Mouse (Mus musculus) erythroblast, embryonic 14.5 days (primary cell): ENCODE data around the gene Gm10337. TPM values are rescaled to one million over a fixed set of nuclear protein-coding genes. Genes with fewer than 3 reads are reported as not detected.

Experiments
- H3K27me3 ChIP-seq: 2 replicates; pipeline ENCODE4 v1.6.1; 2012; ENCODE audit warnings: inconsistent platforms; ENCODE audit not compliant: control insufficient read depth
- H3K36me3 ChIP-seq: 2 replicates; pipeline ENCODE4 v1.6.1; 2012; ENCODE audit warnings: mild to moderate bottlenecking, inconsistent platforms; ENCODE audit not compliant: control insufficient read depth
- H3K4me1 ChIP-seq: 2 replicates; pipeline ENCODE4 v1.6.1; 2012; ENCODE audit warnings: inconsistent platforms; ENCODE audit not compliant: control insufficient read depth
- H3K4me3 ChIP-seq: replicated peaks from 2 replicates; pipeline ENCODE3; 2012; ENCODE audit warnings: moderate library complexity, mild to moderate bottlenecking, inconsistent platforms
- H3K9me3 ChIP-seq: 2 replicates; pipeline ENCODE4 v1.6.1; 2012; ENCODE audit warnings: low read length, inconsistent platforms, mixed read lengths; ENCODE audit not compliant: control insufficient read depth
- GATA1 ChIP-seq: IDR thresholded peaks from 2 replicates; pipeline ENCODE4 v1.6.1; 2012; ENCODE audit warnings: low read length, inconsistent platforms, mixed read lengths
- TAL1 ChIP-seq: IDR thresholded peaks from 3 replicates; pipeline ENCODE4 v1.6.1; 2012; ENCODE audit warnings: low read length, inconsistent platforms, mixed read lengths
- polyA plus RNA-seq: library from polyadenylated mRNA; stranded (reverse); fragments of >175 nt; gene quantifications from 2 replicates; pipeline ENCODE4 v1.2.3, GENCODE M21; 2012

The Gm10337 gene
- polyA plus RNA-seq, 1 experiment: not detected

DNA sequence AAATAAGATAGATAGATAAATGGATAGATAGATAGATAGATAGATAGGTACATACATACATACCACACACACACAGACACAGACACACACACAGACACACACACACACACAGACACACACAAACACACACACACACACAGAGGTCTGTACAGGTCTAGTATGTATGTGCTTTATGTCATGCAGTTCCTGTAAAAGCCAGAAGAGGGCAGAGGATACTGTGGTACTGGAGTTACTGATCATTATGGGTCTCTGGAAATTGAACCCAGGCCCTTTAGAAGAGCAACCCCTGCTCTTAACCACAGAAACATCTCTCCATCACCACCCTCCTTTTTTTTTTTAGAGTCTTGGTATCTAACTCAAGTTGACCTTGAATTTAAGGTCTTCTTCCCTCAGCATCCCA, 39.9 kb upstream of the Gm10337 start:
- peaks cover 39% of the 10 kb centered on the region for H3K4me1 ChIP-seq
- H3K4me3 ChIP-seq: no peak overlapping the region
- H3K9me3 ChIP-seq: peaks cover 4% of the 10 kb centered on the region
- TF ChIP-seq GATA1: no peak
- no peak for TF ChIP-seq TAL1
- no peaks in the 10 kb centered on the region for H3K27me3 ChIP-seq
- peaks cover 67% of the 10 kb centered on the region for H3K36me3 ChIP-seq

DNA sequence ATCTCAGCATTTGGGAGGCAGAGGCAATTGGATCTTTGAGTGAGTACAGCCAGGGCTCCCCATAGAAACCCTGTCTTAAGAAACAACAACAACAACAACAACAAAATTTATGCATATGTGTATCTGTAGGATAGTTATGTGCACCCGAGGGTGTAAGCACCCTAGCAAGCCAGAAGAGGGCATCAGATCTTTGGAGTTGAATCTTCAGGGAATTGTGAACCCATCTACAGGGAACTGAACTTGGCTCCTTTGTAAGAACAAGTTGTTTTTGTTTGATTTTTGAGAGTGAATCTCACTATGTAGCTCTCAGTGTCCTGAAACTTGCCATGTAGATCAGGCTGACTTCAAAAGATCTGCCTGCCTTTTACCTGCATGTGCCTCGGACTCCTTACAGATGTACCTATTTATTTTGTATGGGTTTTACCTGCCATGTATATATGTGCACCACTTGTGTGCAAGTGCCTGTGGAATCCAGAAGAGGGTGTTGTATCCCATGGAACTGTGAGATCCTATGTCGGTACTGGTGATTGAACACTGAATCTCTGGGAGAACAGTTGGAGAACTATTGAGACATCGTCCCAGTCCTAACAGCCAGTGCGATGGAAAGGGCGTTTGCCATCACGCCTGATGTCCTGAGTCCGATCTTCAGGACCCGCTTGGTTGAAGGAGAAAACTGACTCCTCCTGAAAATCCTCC, 34.7 kb upstream of the Gm10337 start:
- Histone ChIP-seq H3K36me3 (peaks cover 55% of the 10 kb centered on the region), H3K27me3 (no peaks in the 10 kb centered on the region), H3K9me3 (peaks cover 5% of the 10 kb centered on the region), H3K4me3 (no peak overlapping the region), H3K4me1 (peaks cover 18% of the 10 kb centered on the region)
- TF ChIP-seq TAL1 (no peak), GATA1 (no peak)

GRCm38 (mm10) chr15:102470183-102470604, 33.3 kb upstream of the Gm10337 start, which contains the start of gene Pcbp2:
Gene Pcbp2 (plus strand): TSS chr15:102470539.
- Histone ChIP-seq H3K9me3 (peaks cover 5% of the 10 kb centered on the region), H3K36me3 (peaks cover 59% of the 10 kb centered on the region), H3K4me1 (peaks cover 18% of the 10 kb centered on the region), H3K4me3 (peak within 1 kb of the TSS; percentile 93), H3K27me3 (no peaks in the 10 kb centered on the region)
- TF ChIP-seq GATA1: peak; percentile 70
- no peak for TF ChIP-seq TAL1

DNA sequence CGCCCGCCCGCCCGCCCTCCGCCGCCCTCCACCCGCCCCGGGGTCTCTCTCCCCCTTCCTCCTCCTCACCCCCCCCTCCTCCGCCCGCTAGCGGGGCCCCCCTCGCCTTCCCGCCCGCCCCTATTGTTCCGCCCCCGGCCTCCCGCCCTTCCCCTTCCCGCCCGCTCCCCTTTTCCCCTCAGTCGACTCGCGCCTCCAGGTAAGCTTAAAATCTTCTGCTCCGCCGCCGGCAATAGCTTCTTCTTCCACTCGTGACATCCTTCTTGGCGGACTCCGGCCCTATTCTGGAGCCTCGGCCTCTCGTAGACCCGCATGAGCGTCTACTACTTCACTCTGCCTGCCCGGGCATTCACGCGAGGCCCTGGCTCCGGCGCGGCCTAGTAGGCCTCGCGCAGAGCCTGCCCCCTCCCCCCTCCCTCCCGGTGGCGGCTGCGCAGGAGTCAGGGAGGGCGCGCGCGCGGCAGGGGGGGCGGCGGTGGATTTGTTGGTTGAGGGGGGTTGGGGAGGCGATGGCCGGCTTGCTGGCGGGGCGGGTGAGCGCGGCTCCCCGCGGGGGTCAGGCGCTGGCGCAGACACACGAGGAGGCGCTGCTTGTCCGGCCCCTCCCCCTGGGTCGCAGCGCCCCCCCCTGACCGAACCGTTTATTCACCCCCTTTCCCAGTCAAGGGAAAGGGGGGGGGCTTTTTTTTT, 32.8 kb upstream of the Gm10337 start:
- H3K36me3 ChIP-seq: peaks cover 60% of the 10 kb centered on the region
- peak overlapping the region; percentile 93 for H3K4me3 ChIP-seq
- peaks cover 5% of the 10 kb centered on the region for H3K9me3 ChIP-seq
- no peaks in the 10 kb centered on the region for H3K27me3 ChIP-seq
- H3K4me1 ChIP-seq: peaks cover 18% of the 10 kb centered on the region
- TF ChIP-seq TAL1 (no peak), GATA1 (no peak)

GRCm38 (mm10) chr15:102471295-102471645, 32.3 kb upstream of the Gm10337 start:
- Histone ChIP-seq H3K27me3 (no peaks in the 10 kb centered on the region), H3K4me1 (peaks cover 18% of the 10 kb centered on the region), H3K9me3 (peaks cover 5% of the 10 kb centered on the region), H3K36me3 (peaks cover 62% of the 10 kb centered on the region), H3K4me3 (peak overlapping the region; percentile 93)
- TF ChIP-seq GATA1 (no peak), TAL1 (no peak)

DNA sequence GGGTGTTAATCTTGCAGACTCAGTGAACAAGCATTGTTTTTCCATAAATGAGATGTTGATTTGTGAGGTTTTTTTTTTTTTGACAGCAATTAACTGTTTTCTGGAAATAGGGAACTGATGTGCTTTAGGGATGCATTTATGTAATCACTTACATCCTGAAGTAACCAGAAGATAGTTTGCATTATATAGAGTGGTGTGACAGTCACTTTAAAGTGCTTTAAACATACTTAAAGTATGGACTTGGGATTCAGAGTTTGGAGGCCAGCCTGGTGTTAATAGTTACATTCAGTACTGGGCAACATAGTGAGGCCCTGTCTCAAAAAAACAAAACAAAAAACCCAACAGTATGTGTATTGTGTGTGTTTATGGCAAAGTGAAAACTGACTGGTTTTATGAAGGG, 31.8 kb upstream of the Gm10337 start:
- H3K27me3 ChIP-seq: no peaks in the 10 kb centered on the region
- peaks cover 62% of the 10 kb centered on the region for H3K36me3 ChIP-seq
- H3K4me3 ChIP-seq: peak overlapping the region; percentile 93
- TF ChIP-seq TAL1: no peak
- TF ChIP-seq GATA1: no peak
- H3K4me1 ChIP-seq: peaks cover 18% of the 10 kb centered on the region
- peaks cover 5% of the 10 kb centered on the region for H3K9me3 ChIP-seq

GRCm38 (mm10) chr15:102473246-102473645, 30.3 kb upstream of the Gm10337 start:
- Histone ChIP-seq H3K4me1 (peaks cover 18% of the 10 kb centered on the region), H3K36me3 (peaks cover 67% of the 10 kb centered on the region), H3K4me3 (no peak overlapping the region), H3K9me3 (peaks cover 5% of the 10 kb centered on the region), H3K27me3 (no peaks in the 10 kb centered on the region)
- no peak for TF ChIP-seq TAL1
- no peak for TF ChIP-seq GATA1

DNA sequence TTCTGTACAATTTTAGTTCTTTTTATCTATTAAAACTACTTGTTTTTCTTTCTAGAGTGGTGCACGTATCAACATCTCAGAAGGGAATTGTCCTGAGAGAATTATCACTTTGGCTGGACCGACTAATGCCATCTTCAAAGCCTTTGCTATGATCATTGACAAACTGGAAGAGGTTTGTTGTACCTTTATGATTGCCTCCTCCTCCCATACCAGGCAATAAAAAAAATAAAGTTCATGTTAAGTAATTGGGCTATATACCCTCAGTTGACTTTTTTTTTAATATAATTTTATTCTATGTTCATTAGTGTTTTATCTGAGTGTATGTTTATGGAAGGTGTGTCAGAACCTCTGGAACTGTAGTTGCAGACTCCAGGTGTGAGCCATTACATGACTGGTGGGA, 29.0 kb upstream of the Gm10337 start:
- peaks cover 18% of the 10 kb centered on the region for H3K4me1 ChIP-seq
- TF ChIP-seq GATA1 (no peak), TAL1 (no peak)
- no peak overlapping the region for H3K4me3 ChIP-seq
- H3K27me3 ChIP-seq: no peaks in the 10 kb centered on the region
- H3K9me3 ChIP-seq: no peaks in the 10 kb centered on the region
- peaks cover 69% of the 10 kb centered on the region for H3K36me3 ChIP-seq

- H3K4me1 ChIP-seq: no peaks in the 10 kb centered on the region; the same call in 1 of the 2 replicates
- TF ChIP-seq TAL1 (no peak), GATA1 (no peak)
- H3K4me3 ChIP-seq: no peak overlapping the region
- no peaks in the 10 kb centered on the region for H3K27me3 ChIP-seq
- no peaks in the 10 kb centered on the region for H3K9me3 ChIP-seq
- H3K36me3 ChIP-seq: peaks cover 97% of the 10 kb centered on the region
Measured at GRCm38 (mm10) chr15:102483136-102483535, 20.4 kb upstream of the Gm10337 start.
